Mouse (Mus musculus): Measurements from ENCODE around the gene Camk1d. TPM values are rescaled to one million over a fixed set of nuclear protein-coding genes. Genes with fewer than 3 reads are reported as not detected.

The Camk1d gene
- polyA plus RNA-seq, 1 experiment: 1.6 TPM

DNA sequence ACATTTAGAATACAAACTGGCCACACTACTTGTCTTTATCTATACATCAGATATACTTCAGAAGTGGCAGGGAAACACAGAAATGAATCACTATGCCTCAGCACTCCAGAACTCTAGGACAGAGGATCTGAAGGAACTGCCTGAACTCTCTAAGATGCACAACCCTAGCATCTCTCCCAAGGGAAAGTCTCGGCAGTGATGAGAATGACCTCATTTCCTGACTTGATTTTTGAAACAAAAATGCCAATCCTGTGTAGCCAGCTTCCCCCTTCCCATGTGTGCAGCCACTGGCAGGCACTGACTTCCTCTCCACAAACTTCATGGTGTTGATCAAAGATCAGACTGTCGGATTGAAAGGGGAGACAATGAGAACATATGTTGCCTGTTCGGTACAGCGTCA lies 134.9 kb downstream of the Camk1d start:
- TF ChIP-seq MYOD1 (IDR thresholded peaks at IDR 0.05; ENCODE audit: control insufficient read depth, insufficient read length, low read depth) (no peak), FOSL1 (IDR thresholded peaks at IDR 0.05; ENCODE audit: insufficient read depth, low read length, poor library complexity, severe bottlenecking) (no peak), MYOG (IDR thresholded peaks at IDR 0.05; ENCODE audit: control insufficient read depth, extremely low read depth, insufficient read length) (no peak), CTCF (IDR thresholded peaks at IDR 0.05; ENCODE audit: control insufficient read depth, insufficient read depth, insufficient read length) (no peak), CEBPB (IDR thresholded peaks at IDR 0.05; ENCODE audit: low read depth) (no peak), MAX (IDR thresholded peaks at IDR 0.05) (no peak), USF1 (IDR thresholded peaks at IDR 0.05; ENCODE audit: low read depth) (no peak)
- H3K36me3 ChIP-seq (ENCODE audit: control insufficient read depth, insufficient read depth): no peaks in the 10 kb centered on the region
- peaks cover 22% of the 10 kb centered on the region for H3K79me2 ChIP-seq (ENCODE audit: control insufficient read depth, insufficient read depth)
- H3K4me3 ChIP-seq (ENCODE audit: insufficient read depth, poor library complexity, severe bottlenecking): no peak overlapping the region
- no peak overlapping the region for H3ac ChIP-seq (ENCODE audit: control insufficient read depth, insufficient read length, low read depth)
- no peaks in the 10 kb centered on the region for H3K79me3 ChIP-seq (ENCODE audit: low read depth)
- no peaks in the 10 kb centered on the region for H3K27me3 ChIP-seq (ENCODE audit: control insufficient read depth, insufficient read depth, insufficient read length)

DNA sequence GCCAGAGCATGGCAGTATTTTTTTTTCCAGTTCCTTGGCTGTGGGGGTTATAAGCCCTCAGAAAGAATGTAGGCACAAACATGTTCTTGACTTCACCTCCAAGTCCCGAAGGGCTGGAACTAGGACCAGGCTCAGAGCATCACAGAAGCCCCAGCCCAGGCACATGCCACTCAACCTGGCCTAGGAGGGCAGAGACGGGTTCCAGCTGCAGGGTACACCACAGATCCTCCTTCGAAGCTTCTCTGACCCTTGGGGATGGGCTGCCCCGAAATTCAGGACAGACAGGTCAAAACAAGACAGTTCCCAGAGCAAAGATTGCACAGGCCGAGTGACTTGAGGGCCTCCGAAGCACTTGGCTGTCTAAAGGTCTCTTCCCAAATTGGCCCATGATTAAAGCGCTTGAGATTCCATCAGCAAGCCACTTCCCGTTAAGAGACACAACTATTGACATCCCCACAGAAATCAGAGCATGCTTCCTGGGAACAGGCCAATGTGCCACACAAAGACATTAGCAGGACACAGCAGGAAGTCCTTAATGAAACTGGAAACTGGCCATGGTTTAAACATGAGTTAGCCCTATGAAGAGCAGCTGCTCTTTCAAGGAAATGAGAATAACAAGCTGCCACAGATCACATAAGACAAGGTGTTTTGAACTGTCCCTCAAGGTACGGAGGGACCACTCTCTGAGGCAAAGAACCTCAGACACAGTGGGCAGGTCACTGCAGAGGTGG lies 136.8 kb downstream of the Camk1d start:
- Histone ChIP-seq H3K27me3 (ENCODE audit: control insufficient read depth, insufficient read depth, insufficient read length) (no peaks in the 10 kb centered on the region), H3K79me3 (ENCODE audit: low read depth) (no peaks in the 10 kb centered on the region), H3K4me3 (ENCODE audit: insufficient read depth, poor library complexity, severe bottlenecking) (no peak overlapping the region), H3K79me2 (ENCODE audit: control insufficient read depth, insufficient read depth) (peaks cover 22% of the 10 kb centered on the region), H3K36me3 (ENCODE audit: control insufficient read depth, insufficient read depth) (no peaks in the 10 kb centered on the region), H3ac (ENCODE audit: control insufficient read depth, insufficient read length, low read depth) (no peak overlapping the region)
- TF ChIP-seq USF1 (IDR thresholded peaks at IDR 0.05; ENCODE audit: low read depth) (no peak), FOSL1 (IDR thresholded peaks at IDR 0.05; ENCODE audit: insufficient read depth, low read length, poor library complexity, severe bottlenecking) (no peak), CTCF (IDR thresholded peaks at IDR 0.05; ENCODE audit: control insufficient read depth, insufficient read depth, insufficient read length) (no peak), MYOD1 (IDR thresholded peaks at IDR 0.05; ENCODE audit: control insufficient read depth, insufficient read length, low read depth) (no peak), MYOG (IDR thresholded peaks at IDR 0.05; ENCODE audit: control insufficient read depth, extremely low read depth, insufficient read length) (no peak), CEBPB (IDR thresholded peaks at IDR 0.05; ENCODE audit: low read depth) (no peak), MAX (IDR thresholded peaks at IDR 0.05) (no peak)

DNA sequence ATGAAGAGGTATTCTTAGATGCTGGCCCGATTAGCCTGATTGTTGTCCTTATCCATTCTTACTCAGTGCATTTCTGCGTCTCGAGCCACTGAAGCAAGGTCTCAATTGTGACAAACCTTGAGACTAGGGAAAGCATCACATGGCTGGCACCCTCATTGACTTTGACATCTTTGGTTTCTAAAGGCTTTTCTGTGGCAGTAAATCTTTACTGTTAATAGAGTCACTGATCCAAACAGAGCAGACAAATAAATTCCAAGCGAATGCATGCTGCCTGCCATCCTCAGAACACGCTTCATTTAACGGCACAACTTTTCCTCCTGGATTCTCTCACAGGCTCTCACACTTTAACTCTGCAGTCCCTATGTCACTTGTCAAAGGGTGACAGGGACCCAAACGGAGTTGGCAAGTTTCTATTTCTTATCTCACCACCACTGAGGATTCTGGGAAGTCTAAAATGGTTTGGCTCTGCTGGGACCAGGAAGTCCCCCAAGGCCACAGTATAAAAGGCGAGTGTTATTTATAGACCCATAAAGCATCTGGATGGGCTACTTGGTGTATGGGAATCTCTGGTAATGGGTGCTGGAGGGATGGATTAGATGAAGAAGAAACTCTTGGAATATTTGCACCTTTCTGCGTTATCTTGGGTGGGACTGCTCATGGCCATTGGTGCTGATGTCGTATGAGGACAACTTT lies 141.9 kb downstream of the Camk1d start:
- no peak for TF ChIP-seq USF1 (IDR thresholded peaks at IDR 0.05; ENCODE audit: low read depth)
- no peak for TF ChIP-seq CEBPB (IDR thresholded peaks at IDR 0.05; ENCODE audit: low read depth)
- no peak for TF ChIP-seq MYOG (IDR thresholded peaks at IDR 0.05; ENCODE audit: control insufficient read depth, extremely low read depth, insufficient read length)
- TF ChIP-seq CTCF (IDR thresholded peaks at IDR 0.05; ENCODE audit: control insufficient read depth, insufficient read depth, insufficient read length): no peak
- TF ChIP-seq MYOD1 (IDR thresholded peaks at IDR 0.05; ENCODE audit: control insufficient read depth, insufficient read length, low read depth): no peak
- no peak for TF ChIP-seq MAX (IDR thresholded peaks at IDR 0.05)
- TF ChIP-seq FOSL1 (IDR thresholded peaks at IDR 0.05; ENCODE audit: insufficient read depth, low read length, poor library complexity, severe bottlenecking): no peak
- no peaks in the 10 kb centered on the region for H3K36me3 ChIP-seq (ENCODE audit: control insufficient read depth, insufficient read depth)
- H3K27me3 ChIP-seq (ENCODE audit: control insufficient read depth, insufficient read depth, insufficient read length): no peaks in the 10 kb centered on the region
- H3ac ChIP-seq (ENCODE audit: control insufficient read depth, insufficient read length, low read depth): no peak overlapping the region
- no peaks in the 10 kb centered on the region for H3K79me2 ChIP-seq (ENCODE audit: control insufficient read depth, insufficient read depth)
- H3K4me3 ChIP-seq (ENCODE audit: insufficient read depth, poor library complexity, severe bottlenecking): no peak overlapping the region
- no peaks in the 10 kb centered on the region for H3K79me3 ChIP-seq (ENCODE audit: low read depth)

DNA sequence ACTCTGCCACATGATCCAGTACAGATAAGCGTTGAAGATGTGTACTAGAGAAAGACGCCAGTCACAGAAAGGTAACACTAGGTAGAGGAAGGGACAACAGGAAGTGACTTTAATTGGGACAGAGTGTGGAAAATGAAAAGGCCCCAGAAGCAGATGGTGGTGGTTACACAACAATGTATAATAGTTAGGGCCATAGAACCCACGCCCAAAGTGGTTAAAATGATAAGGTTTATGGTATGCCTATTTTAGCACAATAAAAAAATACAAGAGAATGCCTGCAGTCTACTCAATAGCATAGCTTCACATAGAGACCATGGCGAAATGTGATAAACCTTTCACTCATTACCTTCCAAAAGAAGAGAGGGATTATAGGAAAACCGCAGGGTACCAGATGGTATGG lies 147.7 kb downstream of the Camk1d start:
- no peak overlapping the region for H3K4me3 ChIP-seq (ENCODE audit: insufficient read depth, poor library complexity, severe bottlenecking)
- H3K79me2 ChIP-seq (ENCODE audit: control insufficient read depth, insufficient read depth): no peaks in the 10 kb centered on the region
- H3ac ChIP-seq (ENCODE audit: control insufficient read depth, insufficient read length, low read depth): no peak overlapping the region
- H3K27me3 ChIP-seq (ENCODE audit: control insufficient read depth, insufficient read depth, insufficient read length): no peaks in the 10 kb centered on the region
- H3K36me3 ChIP-seq (ENCODE audit: control insufficient read depth, insufficient read depth): no peaks in the 10 kb centered on the region
- TF ChIP-seq MAX (IDR thresholded peaks at IDR 0.05) (no peak), MYOD1 (IDR thresholded peaks at IDR 0.05; ENCODE audit: control insufficient read depth, insufficient read length, low read depth) (no peak), USF1 (IDR thresholded peaks at IDR 0.05; ENCODE audit: low read depth) (no peak), CEBPB (IDR thresholded peaks at IDR 0.05; ENCODE audit: low read depth) (no peak), CTCF (IDR thresholded peaks at IDR 0.05; ENCODE audit: control insufficient read depth, insufficient read depth, insufficient read length) (no peak), MYOG (IDR thresholded peaks at IDR 0.05; ENCODE audit: control insufficient read depth, extremely low read depth, insufficient read length) (no peak), FOSL1 (IDR thresholded peaks at IDR 0.05; ENCODE audit: insufficient read depth, low read length, poor library complexity, severe bottlenecking) (no peak)
- H3K79me3 ChIP-seq (ENCODE audit: low read depth): no peaks in the 10 kb centered on the region

DNA sequence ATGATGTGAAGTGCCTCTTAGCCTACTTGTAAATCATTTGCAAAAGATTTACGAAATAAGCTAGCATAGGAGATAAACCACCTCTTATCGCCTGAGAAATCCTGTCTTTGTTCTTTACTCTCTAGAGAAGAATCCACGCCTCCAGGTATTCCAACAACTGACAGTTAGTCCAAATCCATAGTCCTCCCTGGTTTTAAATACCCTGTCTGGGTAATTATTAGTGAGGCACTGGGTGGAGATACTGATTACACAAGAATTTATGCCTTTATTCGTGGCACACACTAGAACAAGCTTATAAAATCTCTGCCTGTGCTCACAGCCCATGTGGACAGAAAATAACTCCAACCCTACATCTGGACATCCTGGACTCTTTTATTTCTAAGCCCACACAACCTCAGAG lies 150.6 kb downstream of the Camk1d start:
- Histone ChIP-seq H3K79me3 (ENCODE audit: low read depth) (no peaks in the 10 kb centered on the region), H3K79me2 (ENCODE audit: control insufficient read depth, insufficient read depth) (no peaks in the 10 kb centered on the region), H3ac (ENCODE audit: control insufficient read depth, insufficient read length, low read depth) (no peak overlapping the region), H3K27me3 (ENCODE audit: control insufficient read depth, insufficient read depth, insufficient read length) (no peaks in the 10 kb centered on the region), H3K4me3 (ENCODE audit: insufficient read depth, poor library complexity, severe bottlenecking) (no peak overlapping the region), H3K36me3 (ENCODE audit: control insufficient read depth, insufficient read depth) (no peaks in the 10 kb centered on the region)
- TF ChIP-seq CEBPB (IDR thresholded peaks at IDR 0.05; ENCODE audit: low read depth): no peak
- TF ChIP-seq CTCF (IDR thresholded peaks at IDR 0.05; ENCODE audit: control insufficient read depth, insufficient read depth, insufficient read length): no peak
- TF ChIP-seq FOSL1 (IDR thresholded peaks at IDR 0.05; ENCODE audit: insufficient read depth, low read length, poor library complexity, severe bottlenecking): no peak
- no peak for TF ChIP-seq MYOG (IDR thresholded peaks at IDR 0.05; ENCODE audit: control insufficient read depth, extremely low read depth, insufficient read length)
- TF ChIP-seq MYOD1 (IDR thresholded peaks at IDR 0.05; ENCODE audit: control insufficient read depth, insufficient read length, low read depth): no peak
- TF ChIP-seq USF1 (IDR thresholded peaks at IDR 0.05; ENCODE audit: low read depth): no peak
- TF ChIP-seq MAX (IDR thresholded peaks at IDR 0.05): no peak
